Mouse (Mus musculus): Measurements from ENCODE around the gene Trub2. TPM values are rescaled to one million over a fixed set of nuclear protein-coding genes. Genes with fewer than 3 reads are reported as not detected.
A peak's percentile ranks its signal among the peaks of the same experiment; 100 is the strongest.

Trub2 gene
- total RNA-seq (2021) = 10 to 100 TPM; 27.7 to 30.3 TPM
- long read RNA-seq, experiment 1, transcript Trub2-201 (8 exons, 3,408 nt) = major isoform, 12 of 30 reads
- long read RNA-seq, experiment 1, partial matches to known transcripts = 2 of 30 reads
- long read RNA-seq, experiment 1, other reads (novel, unspliced or antisense) = 16 of 30 reads
- long read RNA-seq, experiment 2, transcript Trub2-201 (8 exons, 3,408 nt) = major isoform, 21 of 41 reads
- long read RNA-seq, experiment 2, partial matches to known transcripts = 3 of 41 reads
- long read RNA-seq, experiment 2, other reads (novel, unspliced or antisense) = 16 of 41 reads

GRCm38 (mm10) chr2:29787937-29788681, at the start of gene Trub2:
Trub2 (minus strand) TSS chr2:29788502.
- peak; percentile 82 for DNase-seq (ENCODE audit: low spot score)

DNA sequence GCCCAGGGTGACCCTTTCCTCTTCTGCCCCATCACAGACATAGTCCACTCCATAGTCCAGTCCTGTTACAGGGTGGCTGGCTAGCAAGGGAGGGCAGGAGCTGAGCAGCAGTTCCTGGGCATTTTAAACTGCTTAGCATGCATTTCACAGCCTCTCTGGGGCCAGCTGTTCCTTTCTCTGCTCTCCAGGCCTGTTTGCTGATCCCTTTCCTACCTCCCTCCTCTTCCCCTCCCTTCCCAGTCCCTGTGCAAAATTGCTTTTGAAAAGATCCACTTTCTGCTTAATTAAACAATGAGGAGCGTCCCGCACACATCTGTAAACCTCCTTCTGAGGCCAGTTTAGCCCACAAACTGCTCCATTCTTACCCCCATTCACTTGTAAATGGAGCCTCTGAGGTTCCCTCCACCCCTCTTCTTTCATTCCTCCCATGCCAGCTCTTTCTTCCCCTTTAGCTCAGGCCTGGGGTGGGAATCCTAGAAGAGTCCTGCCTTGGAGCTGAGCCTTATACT, 47.1 kb upstream of the Trub2 start:
- DNase-seq (ENCODE audit: low spot score) = no peak

DNA sequence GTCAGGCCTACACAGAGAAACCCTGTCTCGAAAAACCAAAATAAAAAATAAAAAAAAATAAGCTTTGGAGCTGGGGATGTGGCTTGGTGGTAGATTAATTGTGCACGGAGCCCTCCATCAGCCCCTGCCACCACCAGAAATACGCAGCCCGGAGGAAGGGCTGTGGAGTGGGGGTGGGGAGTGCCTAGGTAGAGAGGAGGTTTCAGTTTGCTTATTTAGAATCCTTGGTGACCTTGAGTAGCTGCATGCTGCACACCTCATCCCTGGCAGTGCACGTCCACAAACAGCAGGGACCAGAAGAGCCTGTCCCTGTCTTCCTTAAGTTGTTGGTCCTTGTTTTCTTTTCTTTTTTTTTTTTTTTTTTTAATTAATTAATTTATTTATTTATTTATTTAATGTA, 45.5 kb upstream of the Trub2 start:
- no peak for DNase-seq (ENCODE audit: low spot score)

GRCm38 (mm10) chr2:29831106-29831505, 42.8 kb upstream of the Trub2 start:
- no peak for DNase-seq (ENCODE audit: low spot score)

- no peak for DNase-seq (ENCODE audit: low spot score)
Observed at GRCm38 (mm10) chr2:29827709-29828024, 39.4 kb upstream of the Trub2 start.

GRCm38 (mm10) chr2:29826926-29827708, 38.8 kb upstream of the Trub2 start:
- peak; percentile 96 for DNase-seq (ENCODE audit: low spot score)

GRCm38 (mm10) chr2:29826318-29826925, 38.1 kb upstream of the Trub2 start:
- no peak for DNase-seq (ENCODE audit: low spot score)

GRCm38 (mm10) chr2:29820025-29820817, 31.9 kb upstream of the Trub2 start, which contains the start of gene Urm1:
Urm1 (plus strand) TSS chr2:29820075.
- peak; percentile 33 for DNase-seq (ENCODE audit: low spot score)

DNA sequence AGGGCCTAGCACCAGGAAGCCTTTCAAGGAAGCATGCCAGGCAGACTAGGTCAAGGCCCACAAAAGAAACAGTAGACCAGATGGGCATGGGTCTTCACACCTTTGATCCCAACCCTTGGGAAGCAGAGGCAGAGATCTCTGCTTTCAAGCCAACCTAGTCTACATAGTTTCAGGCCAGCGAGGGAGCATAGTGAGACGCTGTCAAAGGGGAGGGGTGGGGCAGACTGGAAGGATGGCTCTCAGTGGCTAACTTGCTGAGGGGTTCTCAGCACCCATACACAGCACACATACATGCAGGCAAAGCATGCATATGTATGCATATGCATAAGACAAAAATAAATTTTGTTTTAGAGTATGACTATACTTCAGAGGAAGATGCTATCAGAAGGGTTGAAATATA, 31.1 kb upstream of the Trub2 start:
- DNase-seq (ENCODE audit: low spot score) = no peak

- DNase-seq (ENCODE audit: low spot score) = peak; percentile 81
Observed at GRCm38 (mm10) chr2:29817426-29818232, 29.3 kb upstream of the Trub2 start.

- no peak for DNase-seq (ENCODE audit: low spot score)
Observed at GRCm38 (mm10) chr2:29815678-29816371, 27.5 kb upstream of the Trub2 start.

DNA sequence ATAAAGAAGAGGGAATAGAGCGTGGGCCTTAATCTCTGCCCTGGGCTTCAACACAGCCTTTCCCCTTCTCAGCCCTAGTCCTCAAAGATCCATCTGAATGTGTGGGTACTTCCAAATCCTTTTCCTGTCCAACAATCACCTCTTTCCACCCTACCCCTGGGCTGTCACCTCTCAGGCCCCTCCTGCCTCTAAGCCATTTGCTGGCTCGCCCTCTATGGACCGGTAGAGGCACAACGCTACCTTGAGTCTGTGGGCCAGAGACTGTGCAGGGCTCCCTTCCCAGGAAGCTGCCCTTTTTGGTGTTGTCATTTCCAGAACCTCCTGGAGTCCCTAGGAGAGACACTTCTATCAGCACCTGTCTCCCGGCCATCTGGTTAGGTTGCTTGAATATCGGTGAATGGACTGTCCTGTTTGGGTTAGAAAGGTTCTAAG, 15.1 kb upstream of the Trub2 start:
- no peak for DNase-seq (ENCODE audit: low spot score)

DNA sequence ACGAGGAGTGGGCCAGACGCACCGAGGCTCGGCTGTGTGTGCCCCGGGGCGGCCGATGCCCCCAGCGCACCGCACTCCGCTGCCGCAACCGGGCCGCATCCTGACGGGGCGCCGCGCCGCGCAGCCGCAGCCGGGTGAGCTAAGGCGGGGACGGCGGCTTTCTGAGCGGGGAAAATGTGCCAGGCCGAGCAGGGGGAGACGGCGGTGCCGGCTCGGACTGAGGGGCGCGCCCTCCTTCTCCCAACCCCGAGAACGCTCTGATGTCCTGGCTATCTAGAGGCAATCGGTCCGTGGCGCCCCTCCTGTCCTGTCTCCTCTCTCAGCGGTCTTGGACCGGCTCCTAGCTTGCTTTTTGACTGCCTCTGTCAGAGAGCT, 14.5 kb upstream of the Trub2 start:
- DNase-seq (ENCODE audit: low spot score) = no peak

GRCm38 (mm10) chr2:29802075-29802826, 13.9 kb upstream of the Trub2 start, which contains the start of gene Slc27a4:
Slc27a4 (plus strand) TSS chr2:29802634.
- peak; percentile 97 for DNase-seq (ENCODE audit: low spot score)

- no peak for DNase-seq (ENCODE audit: low spot score)
Observed at GRCm38 (mm10) chr2:29792772-29793487, 4.6 kb upstream of the Trub2 start.

- peak; percentile 93 for DNase-seq (ENCODE audit: low spot score)
Observed at GRCm38 (mm10) chr2:29787104-29787917, 991 bp downstream of the Trub2 start, which contains the start of gene Coq4. Coq4 (plus strand) TSS chr2:29787493.

- DNase-seq (ENCODE audit: low spot score) = no peak
Observed at GRCm38 (mm10) chr2:29784290-29784689, 4.0 kb downstream of the Trub2 start.
